ENCODE assay signal across 24 mouse cellular contexts in genomic region chr13:113990247-113990646, GRCm38 (mm10).
"Had no signal": no experiment of that assay in that cellular context is flagged by ENCODE, and none has a peak within 500 bp of the region (broad histone marks: within the 10 kb centered on the region; RNA-seq: fewer than 3 reads in every experiment).

No protein-coding gene starts in this region.

- H3K27ac ChIP-seq: heart, embryonic 10.5 days; hindbrain, embryonic 10.5 days; hindbrain, embryonic 12.5 days; hindbrain, embryonic 14.5 days; kidney, postnatal 0 days; layer of hippocampus, adult 2 months; left cerebral cortex, adult 2 months; limb, embryonic 10.5 days; limb, embryonic 12.5 days; liver, embryonic 12.5 days; liver, embryonic 14.5 days had no signal

- ATAC-seq: forebrain, postnatal 0 days; hindbrain, embryonic 16.5 days; inflammation-experienced regulatory T-cells, adult 6 months; intestine, postnatal 0 days; liver, embryonic 12.5 days had no signal

- H3K4me2 ChIP-seq: heart, embryonic 12.5 days; hindbrain, embryonic 12.5 days; hindbrain, embryonic 14.5 days; limb, embryonic 12.5 days; liver, embryonic 12.5 days had no signal

- H3K9me3 ChIP-seq: heart, embryonic 10.5 days; heart, embryonic 12.5 days; hindbrain, embryonic 10.5 days; hindbrain, embryonic 12.5 days; limb, embryonic 10.5 days; limb, embryonic 12.5 days; liver, embryonic 12.5 days had no signal

- H3K4me1 ChIP-seq: limb, embryonic 10.5 days; limb, embryonic 12.5 days; liver, embryonic 12.5 days had no signal

- H3K36me3 ChIP-seq: heart, embryonic 10.5 days; hindbrain, embryonic 12.5 days; limb, embryonic 10.5 days; limb, embryonic 12.5 days; liver, embryonic 12.5 days had no signal

- H3K4me3 ChIP-seq: heart, embryonic 10.5 days; heart, embryonic 12.5 days; hindbrain, embryonic 10.5 days; hindbrain, embryonic 12.5 days; layer of hippocampus, adult 2 months; left cerebral cortex, adult 2 months; limb, embryonic 10.5 days; limb, embryonic 12.5 days; liver, embryonic 12.5 days had no signal

- H3K27me3 ChIP-seq: heart, embryonic 12.5 days; hindbrain, embryonic 12.5 days; limb, embryonic 12.5 days; liver, embryonic 12.5 days had no signal

- DNase-seq: forebrain, postnatal 0 days; gastrocnemius, postnatal 14 days; gastrocnemius, postnatal 36 days; heart, adult 18-20 months; heart, postnatal 10 days; heart, postnatal 4 days; kidney, adult 18-20 months; kidney, postnatal 25 days; kidney, postnatal 4 days had no signal

- H3K9ac ChIP-seq: forebrain, postnatal 0 days; heart, embryonic 12.5 days; hindbrain, embryonic 12.5 days; hindbrain, embryonic 14.5 days; limb, embryonic 12.5 days; liver, embryonic 12.5 days; liver, embryonic 14.5 days had no signal
